Mouse (Mus musculus) heart, postnatal 0 days (tissue): Measurements from ENCODE around the gene Spata3. TPM values are rescaled to one million over a fixed set of nuclear protein-coding genes. Genes with fewer than 3 reads are reported as not detected.

Experiments
- ATAC-seq: fragments of 200-750 bp; cut with Nextera tagmentation; 2 replicates; pipeline ENCODE4 v1.8.0; 2017; ENCODE audit warnings: low read depth, moderate number of reproducible peaks, moderate library complexity; ENCODE audit not compliant: insufficient read depth
- DNase-seq: peaks from one replicate; pipeline ENCODE4 v3.0.0-alpha.2; 2016; ENCODE audit warnings: low spot score
- H3K27ac ChIP-seq: fragments of 300-500 bp; sonication (generic); 2 replicates; pipeline ENCODE4 v1.5.1; 2014; ENCODE audit warnings: low read depth, mild to moderate bottlenecking
- H3K27me3 ChIP-seq: fragments of 300-500 bp; sonication (generic); 2 replicates; pipeline ENCODE4 v1.6.1; 2014; ENCODE audit warnings: low read length, mixed read lengths; ENCODE audit not compliant: control insufficient read depth, insufficient read depth
- H3K36me3 ChIP-seq: fragments of 300-500 bp; sonication (generic); replicated peaks from 2 replicates; pipeline ENCODE4 v1.6.1; 2014; ENCODE audit warnings: low read length, mixed read lengths; ENCODE audit not compliant: control insufficient read depth, insufficient read depth
- H3K4me1 ChIP-seq: fragments of 300-500 bp; sonication (generic); 2 replicates; pipeline ENCODE4 v1.6.1; 2014; ENCODE audit warnings: antibody characterized with exemption; ENCODE audit not compliant: control insufficient read depth, insufficient read depth
- H3K4me2 ChIP-seq: fragments of 300-500 bp; sonication (generic); 2 replicates; pipeline ENCODE4 v1.6.1; 2014; ENCODE audit warnings: low read depth, mild to moderate bottlenecking, low read length, moderate library complexity
- H3K4me3 ChIP-seq: fragments of 300-500 bp; sonication (generic); 2 replicates; pipeline ENCODE4 v1.5.1; 2014; ENCODE audit warnings: low read depth, low read length
- H3K9ac ChIP-seq: fragments of 300-500 bp; sonication (generic); replicated peaks from 2 replicates; pipeline ENCODE4 v1.6.1; 2014; ENCODE audit warnings: low read depth, low read length, mixed read lengths
- H3K9me3 ChIP-seq: fragments of 300-500 bp; sonication (generic); replicated peaks from 2 replicates; pipeline ENCODE4 v1.6.1; 2016; ENCODE audit warnings: low read length; ENCODE audit not compliant: control insufficient read depth
- CTCF ChIP-seq: IDR thresholded peaks from 2 replicates; pipeline ENCODE4 v1.5.1; 2016; ENCODE audit warnings: antibody characterized with exemption, control low read depth, low read depth
- EP300 ChIP-seq: IDR thresholded peaks from 2 replicates; pipeline ENCODE4 v1.6.1; 2016; ENCODE audit warnings: antibody characterized with exemption, low read depth
- WGBS: fragments of 180-500 bp; shearing (Covaris S2); extraction: QIAGEN DNeasy Blood & Tissue Kit; methylation state at CpG from one replicate; pipeline ENCODE4 v1.1.7; 2014; 5-methylcytosine and 5-hydroxymethylcytosine counted together
- polyA plus RNA-seq: library from polyadenylated mRNA; unstranded; fragments of >200 nt; fragmentation: Nextera tagmentation; extraction: Ambion mirVana; gene quantifications from 2 replicates; pipeline ENCODE4 v1.2.1, GENCODE M21; 2015
- total RNA-seq: library from RNA; depleted of rRNA; stranded (reverse); fragments of >200 nt; gene quantifications from 2 replicates; pipeline ENCODE4 v1.2.3, GENCODE M21; 2014; ENCODE audit warnings: low replicate concordance

Spata3 gene
- total and polyA plus RNA-seq, 2 experiments from 2014 or later: not detected

- 69% methylated on average over 4 of the region's 4 CpGs for WGBS
- no peaks in the 10 kb centered on the region for H3K36me3 ChIP-seq
- no peaks in the 10 kb centered on the region for H3K4me1 ChIP-seq
- ATAC-seq: no peak
- H3K4me2 ChIP-seq: no peak overlapping the region
- no peak for DNase-seq
- H3K9ac ChIP-seq: no peak overlapping the region
- no peak overlapping the region for H3K4me3 ChIP-seq
- H3K9me3 ChIP-seq: no peaks in the 10 kb centered on the region
- no peak for TF ChIP-seq CTCF
- no peak for TF ChIP-seq EP300
- H3K27ac ChIP-seq: no peak overlapping the region
- H3K27me3 ChIP-seq: no peaks in the 10 kb centered on the region
These were observed 23.1 kb upstream of the Spata3 start for GRCm38 (mm10) chr1:85993541-85993940.

DNA sequence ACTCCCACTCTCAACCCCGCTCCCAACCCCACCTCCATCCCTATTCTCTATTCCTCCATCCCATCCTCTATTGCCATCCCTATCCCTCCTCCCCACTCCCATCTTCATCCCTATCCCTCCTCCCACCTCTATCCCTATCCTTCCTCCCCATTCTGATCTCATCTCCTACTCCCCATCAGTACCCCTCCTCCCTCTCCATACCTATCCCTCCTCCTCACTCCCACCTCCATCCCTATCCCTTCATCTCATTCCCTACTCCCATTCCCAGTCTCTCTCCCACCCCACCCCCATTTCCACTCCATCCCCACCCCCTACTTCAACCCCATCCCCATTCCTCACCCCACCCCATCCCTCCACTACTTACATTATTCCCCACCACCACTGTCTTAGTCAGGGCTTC lies 19.4 kb upstream of the Spata3 start:
- WGBS: 100% methylated on average over 1 of the region's 1 CpGs
- TF ChIP-seq CTCF (no peak), EP300 (no peak)
- no peak overlapping the region for H3K9ac ChIP-seq
- no peak for ATAC-seq
- H3K27me3 ChIP-seq: no peaks in the 10 kb centered on the region
- no peak overlapping the region for H3K4me2 ChIP-seq
- no peaks in the 10 kb centered on the region for H3K9me3 ChIP-seq
- H3K4me1 ChIP-seq: no peaks in the 10 kb centered on the region
- H3K36me3 ChIP-seq: no peaks in the 10 kb centered on the region
- no peak overlapping the region for H3K4me3 ChIP-seq
- peak; percentile 71 for DNase-seq
- H3K27ac ChIP-seq: no peak overlapping the region

GRCm38 (mm10) chr1:85998012-85998411 lies 18.6 kb upstream of the Spata3 start:
- Histone ChIP-seq H3K4me1 (no peaks in the 10 kb centered on the region), H3K9ac (no peak overlapping the region), H3K27me3 (no peaks in the 10 kb centered on the region), H3K36me3 (no peaks in the 10 kb centered on the region), H3K9me3 (no peaks in the 10 kb centered on the region), H3K4me3 (no peak overlapping the region), H3K27ac (no peak overlapping the region), H3K4me2 (no peak overlapping the region)
- DNase-seq: no peak
- no peak for TF ChIP-seq EP300
- TF ChIP-seq CTCF: no peak
- ATAC-seq: no peak
- WGBS: 72% methylated on average over 4 of the region's 4 CpGs

- H3K9me3 ChIP-seq: no peaks in the 10 kb centered on the region
- DNase-seq: no peak
- WGBS: 75% methylated on average over 18 of the region's 18 CpGs
- H3K27ac ChIP-seq: no peak overlapping the region
- H3K4me3 ChIP-seq: no peak overlapping the region
- H3K36me3 ChIP-seq: no peaks in the 10 kb centered on the region
- TF ChIP-seq EP300 (no peak), CTCF (no peak)
- H3K4me1 ChIP-seq: no peaks in the 10 kb centered on the region
- no peak for ATAC-seq
- no peak overlapping the region for H3K4me2 ChIP-seq
- H3K27me3 ChIP-seq: no peaks in the 10 kb centered on the region
- H3K9ac ChIP-seq: no peak overlapping the region
These were observed 16.6 kb upstream of the Spata3 start for GRCm38 (mm10) chr1:85999853-86000570.

GRCm38 (mm10) chr1:86005540-86005939 lies 11.1 kb upstream of the Spata3 start:
- Histone ChIP-seq H3K4me3 (no peak overlapping the region), H3K27me3 (no peaks in the 10 kb centered on the region), H3K4me2 (no peak overlapping the region), H3K27ac (no peak overlapping the region), H3K36me3 (no peaks in the 10 kb centered on the region), H3K9ac (no peak overlapping the region), H3K9me3 (no peaks in the 10 kb centered on the region), H3K4me1 (no peaks in the 10 kb centered on the region)
- TF ChIP-seq CTCF (no peak), EP300 (no peak)
- 85% methylated on average over 10 of the region's 10 CpGs for WGBS
- DNase-seq: no peak
- ATAC-seq: no peak

GRCm38 (mm10) chr1:86006040-86006439 lies 10.6 kb upstream of the Spata3 start:
- ATAC-seq: no peak
- no peak overlapping the region for H3K9ac ChIP-seq
- H3K4me3 ChIP-seq: no peak overlapping the region
- WGBS: 84% methylated on average over 6 of the region's 6 CpGs
- H3K9me3 ChIP-seq: no peaks in the 10 kb centered on the region
- H3K27me3 ChIP-seq: no peaks in the 10 kb centered on the region
- no peak overlapping the region for H3K27ac ChIP-seq
- H3K4me1 ChIP-seq: no peaks in the 10 kb centered on the region
- no peak overlapping the region for H3K4me2 ChIP-seq
- no peak for DNase-seq
- H3K36me3 ChIP-seq: no peaks in the 10 kb centered on the region
- TF ChIP-seq EP300 (no peak), CTCF (no peak)
